Mouse (Mus musculus): ENCODE results near the gene Exo1.

Gene Exo1

GRCm38 (mm10) chr1:175950851-175951250, 70.5 kb downstream of the Exo1 start:
- no peak for DNase-seq (ENCODE audit: low spot score)

DNA sequence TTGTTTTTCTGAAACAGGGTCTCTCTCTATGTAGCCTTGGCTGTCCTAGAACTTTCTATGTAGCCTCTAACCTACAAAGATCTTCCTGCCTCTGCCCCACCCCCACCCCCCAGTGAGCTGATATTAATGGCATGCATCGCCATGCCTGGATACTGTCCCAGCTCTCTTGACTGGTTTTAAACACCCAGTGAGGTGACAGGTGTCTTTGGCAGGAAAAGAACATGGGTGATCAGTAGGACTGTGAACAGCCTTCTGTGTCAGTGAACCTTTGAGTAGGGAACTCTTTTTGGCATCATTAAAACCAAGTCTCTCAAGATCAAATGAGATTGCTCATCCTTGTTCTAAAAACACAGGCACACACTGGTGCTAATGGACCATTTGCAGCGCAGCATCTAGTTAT, 81.4 kb downstream of the Exo1 start:
- no peak for DNase-seq (ENCODE audit: low spot score)
